Mouse (Mus musculus): Measurements from ENCODE around the gene Acot7. TPM values are rescaled to one million over a fixed set of nuclear protein-coding genes. Genes with fewer than 3 reads are reported as not detected.
A peak's percentile ranks its signal among the peaks of the same experiment; 100 is the strongest.

Gene Acot7
- total RNA-seq, 2 experiments from 2014 or later = 3.9 to 30.2 TPM

DNA sequence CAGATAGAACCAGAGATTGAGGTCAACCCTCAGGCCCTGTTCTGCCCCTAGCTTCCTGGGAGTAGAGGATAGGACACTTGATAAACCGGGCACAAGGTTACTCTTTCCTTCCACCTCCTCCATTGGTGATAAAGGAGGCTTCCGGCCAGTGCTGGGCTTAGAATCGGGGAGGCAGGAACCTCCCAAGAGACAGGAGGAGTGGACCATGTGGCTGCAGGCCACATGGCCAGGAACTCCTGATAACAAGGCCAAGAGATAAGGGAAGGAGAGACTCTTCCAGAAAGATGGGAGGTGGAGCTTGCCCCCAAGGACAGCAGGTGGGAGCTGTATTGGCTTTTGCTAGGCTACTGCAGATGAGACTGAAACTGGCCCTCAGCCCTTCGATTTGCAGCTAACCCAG lies 27.4 kb upstream of the Acot7 start:
- no peak for ATAC-seq (replicated peaks; ENCODE audit: low FRiP score, poor library complexity, severe bottlenecking)

DNA sequence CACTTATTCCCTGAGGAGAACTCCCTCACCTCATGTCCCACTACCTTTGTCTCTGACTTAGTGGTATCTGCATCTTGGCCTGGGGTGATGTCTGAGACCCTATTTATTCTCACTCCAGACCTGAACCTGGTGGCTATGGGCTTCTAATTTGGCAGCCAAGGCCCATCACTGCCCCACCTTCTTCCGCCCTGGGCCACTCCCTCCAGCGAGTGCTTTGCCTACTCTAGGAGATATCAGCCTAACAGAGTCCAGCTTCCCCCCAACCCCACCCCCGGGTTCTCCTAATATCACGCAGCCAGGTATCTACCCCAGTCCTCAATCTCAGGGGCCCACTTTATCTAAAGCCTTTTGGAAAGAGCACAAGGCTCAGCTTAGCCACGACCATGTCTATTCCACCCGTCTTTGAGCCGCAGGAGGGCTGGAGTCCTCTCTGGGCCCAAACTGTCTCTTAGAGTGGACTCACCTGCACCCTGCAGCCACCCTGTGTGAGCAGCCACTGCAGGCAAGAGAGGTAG lies 26.4 kb upstream of the Acot7 start:
- no peak for ATAC-seq (replicated peaks; ENCODE audit: low FRiP score, poor library complexity, severe bottlenecking)

GRCm38 (mm10) chr4:152151966-152152544 lies 25.9 kb upstream of the Acot7 start, which contains the start of gene Espn:
TSS of gene Espn (minus strand) at chr4:152152371.
- no peak for ATAC-seq (replicated peaks; ENCODE audit: low FRiP score, poor library complexity, severe bottlenecking)

- ATAC-seq (replicated peaks; ENCODE audit: low FRiP score, poor library complexity, severe bottlenecking) = peak; percentile 54
These were observed 24.2 kb upstream of the Acot7 start for GRCm38 (mm10) chr4:152153771-152154177.

DNA sequence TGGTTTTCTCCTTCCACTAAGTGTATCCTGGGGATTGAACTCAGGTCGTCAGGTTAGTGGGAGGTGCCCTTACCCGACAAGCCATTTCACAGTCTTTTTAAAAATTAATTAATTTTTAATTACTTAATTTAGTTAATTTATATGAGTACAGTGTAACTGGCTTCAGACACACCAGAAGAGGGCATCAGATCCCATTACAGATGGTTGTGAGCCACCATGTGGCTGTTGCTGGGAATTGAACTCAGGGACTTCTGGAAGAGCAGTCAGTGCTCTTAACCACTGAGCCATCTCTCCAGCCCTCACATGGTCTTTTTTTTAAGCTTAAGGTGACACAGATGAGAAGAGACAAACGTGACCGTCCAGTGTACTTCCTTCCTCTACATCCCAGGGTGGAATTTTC lies 22.9 kb upstream of the Acot7 start:
- ATAC-seq (replicated peaks; ENCODE audit: low FRiP score, poor library complexity, severe bottlenecking) = no peak

- ATAC-seq (replicated peaks; ENCODE audit: low FRiP score, poor library complexity, severe bottlenecking) = no peak
These were observed 20.0 kb upstream of the Acot7 start for GRCm38 (mm10) chr4:152157779-152158584.

- no peak for ATAC-seq (replicated peaks; ENCODE audit: low FRiP score, poor library complexity, severe bottlenecking)
These were observed 19.2 kb upstream of the Acot7 start, which contains the start of gene Hes2 for GRCm38 (mm10) chr4:152158585-152159284. TSS of gene Hes2 (plus strand) at chr4:152158867.

DNA sequence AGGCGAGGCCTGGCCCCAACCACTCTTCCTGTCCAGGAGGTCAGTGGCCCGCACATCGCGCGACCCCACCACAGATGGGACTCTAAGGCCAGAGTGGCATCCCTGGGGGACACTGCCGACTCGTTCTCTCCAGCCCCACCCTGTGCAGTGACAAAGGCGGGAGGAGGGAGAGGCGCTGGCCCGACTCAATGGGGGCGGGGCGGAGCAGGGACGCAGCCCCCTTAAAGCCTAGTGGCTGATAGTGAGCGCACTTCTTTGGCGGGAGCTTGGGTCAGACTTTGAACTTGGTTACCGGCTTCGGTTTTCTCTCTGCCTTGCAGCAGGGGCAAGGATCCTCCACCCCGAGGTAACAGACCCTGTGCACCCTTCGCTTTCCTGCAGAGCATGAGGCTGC lies 18.7 kb upstream of the Acot7 start:
- ATAC-seq (replicated peaks; ENCODE audit: low FRiP score, poor library complexity, severe bottlenecking) = no peak

DNA sequence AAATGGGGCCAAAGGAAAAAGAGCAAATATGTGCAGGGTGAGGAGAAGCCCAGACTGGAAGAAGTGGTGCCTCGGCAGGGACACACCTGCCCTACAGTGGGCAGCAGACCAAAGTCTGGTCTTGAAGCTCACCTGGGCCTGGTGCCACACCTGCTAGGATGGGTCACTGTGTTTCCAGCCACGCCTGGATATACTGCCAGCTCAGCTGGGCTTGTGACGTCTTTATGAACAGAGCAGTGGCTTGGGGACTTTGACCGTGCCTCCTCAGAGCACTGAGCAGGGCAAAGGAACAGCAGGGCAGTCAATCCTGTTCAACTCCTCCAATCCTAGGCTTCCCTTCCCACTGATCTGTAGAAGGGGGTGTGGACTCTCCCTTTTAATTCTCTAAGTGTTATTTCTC lies 17.2 kb upstream of the Acot7 start:
- no peak for ATAC-seq (replicated peaks; ENCODE audit: low FRiP score, poor library complexity, severe bottlenecking)

DNA sequence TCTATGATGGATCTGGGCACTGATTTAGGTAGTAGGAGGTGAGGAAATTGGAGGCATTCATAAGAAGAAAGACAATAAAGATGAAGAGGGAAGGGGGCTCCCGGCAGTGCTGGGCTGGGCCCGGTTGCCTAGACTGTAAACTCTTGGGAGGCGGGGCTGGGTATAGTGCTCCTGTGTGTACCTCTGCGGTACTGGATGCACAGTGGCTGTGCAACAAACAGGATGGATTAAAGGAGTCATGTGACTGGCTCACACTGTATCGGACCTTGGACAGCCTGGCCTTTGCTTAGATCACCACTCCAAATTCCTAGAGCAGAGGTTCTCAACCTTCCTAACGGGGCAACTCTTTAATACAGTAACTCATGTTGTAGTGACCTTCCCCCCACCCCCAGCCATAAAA lies 16.3 kb upstream of the Acot7 start:
- ATAC-seq (replicated peaks; ENCODE audit: low FRiP score, poor library complexity, severe bottlenecking) = no peak

DNA sequence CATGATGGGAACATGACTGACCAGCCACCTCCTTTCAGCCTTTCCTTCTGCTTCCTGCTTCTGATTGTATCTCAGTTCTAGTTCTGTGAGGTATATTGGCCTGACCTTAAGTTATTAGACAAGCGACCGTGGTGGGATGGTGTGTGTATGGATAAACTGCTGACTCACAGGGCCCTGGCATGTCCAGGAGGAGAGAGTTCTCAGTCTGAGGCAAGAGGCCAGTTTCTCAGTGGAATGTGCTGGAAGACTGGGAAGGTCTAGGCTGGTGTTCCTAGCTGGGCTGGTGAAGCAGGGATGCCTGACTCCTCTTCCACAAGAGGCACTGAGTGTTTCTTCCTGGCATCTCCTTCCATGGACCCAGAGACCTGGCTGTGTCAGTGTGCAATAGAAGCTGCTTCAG lies 15.2 kb upstream of the Acot7 start:
- ATAC-seq (replicated peaks; ENCODE audit: low FRiP score, poor library complexity, severe bottlenecking) = no peak

GRCm38 (mm10) chr4:152165036-152165931 lies 12.7 kb upstream of the Acot7 start:
- ATAC-seq (replicated peaks; ENCODE audit: low FRiP score, poor library complexity, severe bottlenecking) = peak; percentile 68; the same call in 1 of the 2 replicates

DNA sequence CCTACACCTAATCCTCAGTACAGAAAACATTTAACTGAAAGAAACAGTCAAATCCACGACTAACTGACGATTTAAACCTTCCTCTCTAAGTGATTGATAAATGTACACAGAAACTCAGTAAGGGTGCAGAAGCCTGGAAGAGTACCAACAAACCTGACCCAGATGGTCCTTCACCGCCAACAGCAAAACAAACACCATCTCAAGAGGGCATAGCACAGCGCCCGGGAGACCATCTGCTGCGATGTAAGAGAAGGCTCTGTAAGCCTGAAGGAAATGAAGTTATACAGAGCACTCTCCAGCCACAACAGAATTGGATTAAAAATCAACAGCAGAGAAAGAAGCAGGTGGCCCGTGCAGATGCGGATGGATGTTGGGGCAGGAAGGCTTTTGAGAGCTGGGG lies 9.9 kb upstream of the Acot7 start:
- no peak for ATAC-seq (replicated peaks; ENCODE audit: low FRiP score, poor library complexity, severe bottlenecking)

DNA sequence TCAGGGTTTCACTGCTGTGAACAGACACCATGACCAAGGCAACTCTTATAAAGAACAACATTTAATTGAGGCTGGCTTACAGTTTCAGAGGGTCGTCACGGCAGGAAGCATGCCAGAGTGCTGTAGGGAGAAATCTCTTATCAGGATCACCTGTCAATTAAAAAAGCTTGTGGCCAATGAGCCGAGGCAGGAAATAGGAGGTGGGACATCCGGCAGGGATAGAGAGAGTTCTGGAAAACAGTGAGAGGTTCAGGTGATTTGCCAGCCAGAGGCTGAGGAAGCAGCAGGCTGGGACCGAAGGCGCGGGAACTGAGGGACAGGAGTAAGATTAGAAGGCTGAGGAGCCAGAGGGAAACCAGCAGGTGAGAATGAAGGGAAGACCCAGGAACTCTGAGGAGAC lies 8.8 kb upstream of the Acot7 start:
- no peak for ATAC-seq (replicated peaks; ENCODE audit: low FRiP score, poor library complexity, severe bottlenecking)

GRCm38 (mm10) chr4:152170286-152170685 lies 7.6 kb upstream of the Acot7 start:
- ATAC-seq (replicated peaks; ENCODE audit: low FRiP score, poor library complexity, severe bottlenecking) = no peak

DNA sequence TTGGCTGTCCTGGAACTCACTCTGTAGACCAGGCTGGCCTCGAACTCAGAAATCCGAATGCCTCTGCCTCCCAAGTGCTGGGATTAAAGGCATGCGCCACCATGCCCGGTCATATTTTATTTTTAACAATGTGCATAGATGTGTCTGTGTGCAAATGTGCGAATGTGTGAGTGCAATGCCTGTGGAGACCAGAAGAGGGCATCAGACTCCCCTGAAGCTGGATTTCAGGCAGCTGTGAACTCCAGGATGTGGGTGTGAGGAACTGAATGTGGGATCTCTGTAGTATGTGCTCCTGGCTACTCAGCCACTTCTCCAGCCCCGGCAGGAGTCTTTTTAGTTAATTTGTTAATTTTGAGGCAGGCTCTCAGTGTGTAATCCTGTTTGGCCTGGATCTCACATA lies 6.4 kb upstream of the Acot7 start:
- ATAC-seq (replicated peaks; ENCODE audit: low FRiP score, poor library complexity, severe bottlenecking) = no peak

GRCm38 (mm10) chr4:152173041-152173440 lies 4.9 kb upstream of the Acot7 start:
- ATAC-seq (replicated peaks; ENCODE audit: low FRiP score, poor library complexity, severe bottlenecking) = 0 out of 2 replicates have a peak, but pooled peaks have one; percentile 32

DNA sequence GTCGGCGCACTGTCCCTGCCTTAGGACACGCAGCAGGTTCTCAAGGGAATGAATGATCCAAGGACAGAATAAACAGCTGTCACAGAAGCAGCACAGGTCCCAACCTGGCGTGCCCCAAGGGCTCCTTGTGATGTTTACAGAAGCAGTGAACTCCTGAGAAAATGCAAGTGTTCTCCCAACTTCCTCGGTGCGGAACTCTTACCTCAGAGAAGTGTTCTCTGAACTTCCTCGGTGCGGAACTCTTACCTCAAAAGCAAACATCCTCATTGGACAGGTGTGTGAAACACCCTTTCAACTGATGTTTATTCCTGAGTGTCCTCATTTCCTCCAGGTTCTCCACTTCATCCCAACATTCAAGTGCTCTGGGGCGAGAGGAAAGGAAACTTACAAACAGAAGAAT lies 4.0 kb upstream of the Acot7 start:
- no peak for ATAC-seq (replicated peaks; ENCODE audit: low FRiP score, poor library complexity, severe bottlenecking)

GRCm38 (mm10) chr4:152176638-152177037 lies 1.3 kb upstream of the Acot7 start:
- no peak for ATAC-seq (replicated peaks; ENCODE audit: low FRiP score, poor library complexity, severe bottlenecking)

DNA sequence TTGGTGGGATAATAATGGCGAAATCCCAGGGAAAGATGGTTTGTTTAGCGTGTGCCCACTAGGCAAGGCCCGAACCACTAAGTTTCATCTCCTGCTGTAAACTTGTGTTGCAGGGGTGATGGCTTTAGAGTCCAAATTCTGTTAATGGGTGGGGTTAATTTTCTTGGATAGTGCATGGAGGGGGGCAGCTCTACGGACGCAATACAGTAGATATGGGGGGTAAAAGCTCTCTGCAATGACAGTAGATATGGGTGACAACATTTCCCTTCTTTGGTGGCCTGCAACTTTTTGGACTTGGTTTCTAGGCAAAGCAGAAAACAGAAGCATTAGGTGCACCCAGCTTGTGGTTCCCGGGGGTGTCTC lies 779 bp upstream of the Acot7 start:
- no peak for ATAC-seq (replicated peaks; ENCODE audit: low FRiP score, poor library complexity, severe bottlenecking)
